Mouse (Mus musculus) small intestine, adult 2 months (tissue): ENCODE data around the gene Dlg2.

Experiments used
- CTCF ChIP-seq: fragments of 200-500 bp; IDR thresholded peaks from 2 replicates; pipeline ENCODE4 v1.5.1; 2012; ENCODE audit warnings: low read depth, mild to moderate bottlenecking, control low read depth, inconsistent platforms, low read length, moderate library complexity, mixed read lengths; ENCODE audit not compliant: insufficient replicate concordance, insufficient read length; ENCODE audit errors: extremely low read depth
- POLR2A ChIP-seq: fragments of 200-500 bp; IDR thresholded peaks from 2 replicates; pipeline ENCODE4 v1.6.1; 2012; ENCODE audit warnings: low read depth, mild to moderate bottlenecking, control low read depth, inconsistent platforms, low read length, moderate library complexity

DNA sequence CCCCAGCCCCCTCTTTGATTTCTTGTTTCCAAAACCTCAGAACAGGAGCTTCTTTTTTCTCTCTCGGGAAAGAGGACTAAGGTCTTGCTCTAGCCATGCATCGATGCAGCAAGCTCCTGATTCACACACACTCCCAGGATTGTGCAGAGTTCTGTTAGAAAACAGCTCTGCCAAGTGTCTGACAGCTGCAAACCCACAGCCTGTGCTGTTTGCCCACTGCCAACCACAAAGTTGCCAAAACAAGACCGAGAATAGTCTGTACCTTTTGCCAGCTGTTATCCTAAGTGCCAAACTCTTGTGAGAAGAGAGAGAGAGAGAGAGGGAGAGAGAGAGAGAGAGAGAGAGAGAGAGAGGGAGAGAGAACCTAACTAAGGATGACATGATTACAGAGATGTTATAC is 1948.2 kb downstream of the Dlg2 start:
- no peak for TF ChIP-seq CTCF
- no peak for TF ChIP-seq POLR2A
